In genomic region chr17:80939833-80940232, GRCm38 (mm10) we compare ENCODE assay signal across 23 mouse cellular contexts.
"Had no signal": no experiment of that assay in that cellular context is flagged by ENCODE, and none has a peak within 500 bp of the region (broad histone marks: within the 10 kb centered on the region; RNA-seq: fewer than 3 reads in every experiment).

No protein-coding gene starts in this region.

- H3K27ac ChIP-seq: kidney, embryonic 15.5 days; limb, embryonic 12.5 days; limb, embryonic 15.5 days; liver, embryonic 14.5 days; midbrain, embryonic 10.5 days; neural tube, embryonic 12.5 days; neural tube, embryonic 15.5 days had no signal

- DNase-seq: kidney, adult 11 months; kidney, adult 8-10 months; kidney, postnatal 10 days; kidney, postnatal 36 days; left cerebral cortex, postnatal 4 days; liver, postnatal 0 days; lung, embryonic 14.5 days; lung, postnatal 10 days; lung, postnatal 36 days; midbrain, embryonic 14.5 days; right cerebral cortex, postnatal 25 days; thymus, adult 2 months; thymus, postnatal 14 days; thymus, postnatal 4 days had no signal

- H3K27me3 ChIP-seq: neural tube, embryonic 12.5 days; neural tube, embryonic 15.5 days had no signal

- H3K9ac ChIP-seq: kidney, embryonic 15.5 days; limb, embryonic 12.5 days; limb, embryonic 15.5 days; liver, embryonic 14.5 days; liver, postnatal 0 days; lung, embryonic 14.5 days; neural tube, embryonic 12.5 days; neural tube, embryonic 15.5 days had no signal

- H3K4me2 ChIP-seq: kidney, embryonic 15.5 days; limb, embryonic 12.5 days; limb, embryonic 15.5 days; liver, embryonic 11.5 days; lung, embryonic 14.5 days; neural tube, embryonic 12.5 days; neural tube, embryonic 15.5 days had no signal

- H3K4me3 ChIP-seq: kidney, embryonic 15.5 days; limb, embryonic 12.5 days; limb, embryonic 15.5 days; megakaryocyte, embryonic 14.5 days; midbrain, embryonic 10.5 days; neural tube, embryonic 12.5 days; neural tube, embryonic 15.5 days had no signal

- ATAC-seq: liver, postnatal 0 days had no signal

- H3K9me3 ChIP-seq: kidney, embryonic 15.5 days; limb, embryonic 12.5 days; limb, embryonic 15.5 days; midbrain, embryonic 10.5 days; neural tube, embryonic 12.5 days; neural tube, embryonic 15.5 days had no signal

- H3K36me3 ChIP-seq: kidney, embryonic 15.5 days; limb, embryonic 12.5 days; limb, embryonic 15.5 days; midbrain, embryonic 10.5 days; neural tube, embryonic 12.5 days; neural tube, embryonic 15.5 days had no signal
